Mouse (Mus musculus) heart, adult 2 months (tissue): ENCODE data around the gene Tnni3k.

Experiments
- CTCF ChIP-seq: fragments of 200-600 bp; IDR thresholded peaks from 2 replicates; pipeline ENCODE4 v1.8.1; 2022; ENCODE audit warnings: antibody characterized with exemption, mild to moderate bottlenecking, moderate library complexity
- EP300 ChIP-seq: fragments of 200-500 bp; IDR thresholded peaks from 2 replicates; pipeline ENCODE4 v1.6.1; 2011; ENCODE audit warnings: low read depth, low read length, control low read depth; ENCODE audit not compliant: insufficient read depth
- POLR2A ChIP-seq: fragments of 200-500 bp; IDR thresholded peaks from 2 replicates; pipeline ENCODE4 v1.6.1; 2011; ENCODE audit warnings: mild to moderate bottlenecking, low read depth, low read length, control low read depth; ENCODE audit not compliant: insufficient read depth

DNA sequence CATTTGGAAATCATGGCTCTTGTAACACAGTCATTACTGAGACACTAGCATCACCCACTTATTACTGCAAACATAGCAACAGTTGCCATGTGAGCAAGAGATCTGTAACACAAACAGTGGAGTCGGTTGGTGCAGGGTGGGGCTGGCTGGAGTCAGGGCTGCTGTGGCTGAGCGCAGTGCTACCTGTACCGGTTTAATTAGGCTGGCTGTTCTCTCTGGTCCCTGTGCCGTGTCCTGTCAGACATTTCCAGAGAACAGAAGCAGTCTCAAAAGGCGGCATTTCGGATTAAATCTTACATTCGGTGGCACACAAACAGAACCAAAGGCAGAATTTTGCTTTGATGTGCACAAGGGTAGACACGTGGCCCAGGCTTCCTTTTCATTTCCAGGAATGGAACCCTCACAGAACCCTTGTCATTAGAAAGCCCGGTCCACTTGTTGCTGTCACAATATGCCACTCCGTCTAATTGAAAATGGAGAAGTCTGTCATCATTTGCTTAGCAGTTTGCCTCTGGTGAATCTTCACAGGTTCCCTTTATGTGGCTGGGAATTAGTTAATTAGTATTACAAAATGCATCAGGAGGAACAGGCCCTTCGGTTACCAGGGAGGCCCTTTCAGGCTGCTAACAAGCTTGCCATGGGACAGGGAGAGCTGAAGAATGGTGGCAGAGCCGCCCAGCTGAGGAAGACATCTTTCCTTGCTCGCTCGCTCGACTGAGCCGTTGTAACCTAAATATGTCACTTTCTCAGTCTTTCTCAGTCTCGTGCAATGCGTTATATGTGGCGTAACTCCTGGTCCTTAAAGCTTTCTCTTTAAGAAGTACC lies 238.2 kb downstream of the Tnni3k start:
- TF ChIP-seq CTCF, result no peak
- no peak for TF ChIP-seq POLR2A
- no peak for TF ChIP-seq EP300
